Mouse (Mus musculus) liver, embryonic 14.5 days (tissue): ENCODE results near the gene Grin2c.

Experiments
- CTCF ChIP-seq: IDR thresholded peaks from 2 replicates; pipeline ENCODE4 v1.5.1; 2016; ENCODE audit warnings: antibody characterized with exemption, low read depth, control low read depth
- EP300 ChIP-seq: IDR thresholded peaks from 2 replicates; pipeline ENCODE4 v1.6.1; 2016; ENCODE audit warnings: antibody characterized with exemption, low read depth

GRCm38 (mm10) chr11:115225301-115225700, 41.7 kb downstream of the Grin2c start:
- TF ChIP-seq CTCF (no peak), EP300 (no peak)
